Mouse (Mus musculus): Measurements from ENCODE around the gene Pml. TPM values are rescaled to one million over a fixed set of nuclear protein-coding genes. Genes with fewer than 3 reads are reported as not detected.

Gene Pml
- 373 to 441 TPM (median 401 TPM) in 4 replicates for total RNA-seq (2023; ENCODE audit: inconsistent age)

DNA sequence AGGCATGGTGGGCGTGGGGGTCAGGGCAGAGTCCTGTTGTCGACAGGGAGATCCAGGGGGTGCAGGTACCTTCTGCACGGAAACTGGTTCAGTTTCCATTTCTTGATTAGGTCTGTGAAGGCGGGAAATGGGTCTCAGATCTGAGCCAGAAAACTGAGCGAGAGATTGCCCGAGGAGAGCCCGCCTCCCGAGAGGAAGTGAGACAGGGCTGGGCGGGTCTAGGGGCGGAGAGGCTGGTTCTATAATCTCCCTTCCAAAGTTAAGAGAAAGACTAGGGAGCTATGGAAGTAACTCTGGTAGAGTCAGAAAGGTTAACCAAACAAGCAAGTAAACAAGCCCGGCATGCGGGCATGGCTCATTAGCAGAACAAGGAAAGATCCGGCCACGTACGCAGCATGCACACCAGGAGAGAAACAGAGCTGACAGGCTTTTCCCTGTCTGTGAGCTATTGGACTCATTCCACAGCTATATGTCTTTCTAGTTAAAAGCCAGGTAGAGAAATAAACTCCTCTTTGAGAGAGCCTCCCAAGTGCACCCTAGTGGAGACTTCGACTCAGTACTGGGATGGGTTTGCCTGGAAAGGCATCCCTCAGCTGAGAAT, at the start of gene Pml:
TSS of gene Pml (minus strand) at position 195 of the 601 bp plus-strand sequence.

DNA sequence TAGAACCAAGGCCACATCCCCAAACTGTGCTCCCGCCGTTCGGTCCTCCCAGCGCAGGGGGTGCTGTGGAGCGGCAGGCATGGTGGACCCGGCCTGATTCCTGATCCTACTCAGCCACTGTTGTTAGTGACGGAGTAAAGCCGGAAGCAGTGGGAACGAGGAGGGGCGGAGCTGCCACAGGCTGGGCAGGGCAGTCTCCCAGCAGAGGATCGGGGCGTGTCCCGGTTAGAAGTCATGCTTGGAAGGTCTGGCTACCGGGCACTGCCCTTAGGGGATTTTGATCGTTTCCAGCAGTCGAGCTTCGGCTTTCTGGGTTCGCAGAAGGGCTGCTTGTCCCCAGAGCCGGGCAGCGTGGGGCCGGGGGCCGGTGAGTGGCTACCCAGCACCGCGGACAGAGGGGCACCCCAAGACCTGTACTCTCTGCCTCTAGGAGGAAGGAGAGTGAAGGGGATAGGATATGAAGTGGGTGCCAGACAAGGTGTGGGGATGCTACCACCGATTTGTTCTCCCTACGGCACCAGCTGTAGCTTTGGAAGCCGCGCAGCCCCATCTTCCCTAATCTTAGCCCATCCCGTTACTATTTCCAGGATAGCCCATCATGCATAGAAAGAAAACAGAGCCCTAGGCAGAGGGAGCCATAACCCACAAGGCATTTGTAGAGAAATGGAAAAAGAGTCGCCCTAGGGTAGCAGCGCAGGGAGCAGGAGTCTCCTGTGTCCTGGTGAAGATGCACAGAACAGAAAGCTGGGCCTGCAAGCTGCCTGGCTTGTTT, 3.6 kb upstream of the Pml start, which contains the start of gene Stoml1:
TSS of gene Stoml1 (plus strand) at position 132 of the 772 bp plus-strand sequence.

DNA sequence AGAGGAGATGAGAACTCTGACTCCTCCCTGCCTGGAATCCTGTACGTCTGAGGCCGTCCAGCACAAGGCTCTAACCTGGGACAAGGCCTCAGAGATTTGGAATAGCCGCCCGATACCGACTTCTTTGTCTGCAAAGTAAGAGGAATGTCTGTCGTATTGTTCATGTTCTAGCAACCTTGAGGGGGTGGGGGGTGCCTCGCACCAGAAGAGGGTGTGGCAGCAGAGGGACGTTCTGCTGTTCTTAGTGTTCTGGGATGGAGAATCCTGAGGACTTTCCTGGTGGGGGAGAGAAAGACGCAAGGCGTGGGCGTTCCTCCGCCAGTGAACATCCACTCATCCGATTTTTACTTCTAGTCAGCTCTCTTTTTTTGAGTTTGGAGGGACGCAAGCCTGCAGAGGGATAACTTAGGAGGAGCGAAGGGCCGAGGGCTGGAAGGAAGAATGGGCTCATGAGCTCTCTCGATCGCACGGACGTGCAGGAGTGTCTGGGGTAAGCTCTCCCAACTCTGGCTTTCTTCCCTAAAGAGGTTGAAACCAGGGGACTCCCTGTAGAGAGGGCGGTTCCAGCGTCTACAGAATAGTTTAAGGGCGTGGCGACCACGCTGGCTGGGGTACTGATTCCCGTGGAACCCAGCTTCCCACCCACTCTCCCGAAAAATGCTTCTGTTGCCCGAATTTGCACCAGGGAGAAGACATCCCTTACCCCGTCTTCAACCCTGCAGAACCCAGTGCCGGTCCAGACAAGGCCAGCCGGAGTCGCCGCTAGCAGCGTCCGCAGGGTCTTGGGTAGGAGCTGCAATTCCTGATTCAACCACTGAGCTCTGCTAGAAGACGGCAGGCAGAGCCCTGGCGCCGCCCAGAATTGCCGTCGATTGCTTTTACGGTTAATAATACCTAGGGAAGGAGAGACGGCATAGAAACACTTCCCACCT, 45.8 kb downstream of the Pml start, which contains the start of the genes Islr and Islr2:
TSS of gene Islr (minus strand) at position 791 of the 932 bp plus-strand sequence.
TSS of gene Islr2 (minus strand) at position 804 of the 932 bp plus-strand sequence.

Other genes starting within 250 kb of the Pml start
- gene Cyp11a1, start 243.4 kb downstream of the Pml start, total RNA-seq (2023; ENCODE audit: inconsistent age): 0.22 to 0.67 TPM (median 0.44 TPM) in 4 replicates
- gene Stra6, start 186.0 kb downstream of the Pml start, total RNA-seq (2023; ENCODE audit: inconsistent age): not detected in 4 replicates
- 0.33 TPM in 1 of 4 replicates, not detected in the others for gene Ccdc33, start 131.0 kb downstream of the Pml start, total RNA-seq (2023; ENCODE audit: inconsistent age)
- not detected in 4 replicates for gene Islr, start 45.5 kb downstream of the Pml start, total RNA-seq (2023; ENCODE audit: inconsistent age)
- gene Islr2, start 45.5 kb downstream of the Pml start, total RNA-seq (2023; ENCODE audit: inconsistent age): 7.1 to 9.8 TPM (median 8.7 TPM) in 4 replicates
- gene Stoml1, start 3.4 kb upstream of the Pml start, total RNA-seq (2023; ENCODE audit: inconsistent age): 77.3 to 104 TPM (median 85.0 TPM) in 4 replicates
- 0.24 TPM in 1 of 4 replicates, not detected in the others for gene Loxl1, start 63.4 kb upstream of the Pml start, total RNA-seq (2023; ENCODE audit: inconsistent age)
- not detected in 4 replicates for gene Tbc1d21, start 120.7 kb upstream of the Pml start, total RNA-seq (2023; ENCODE audit: inconsistent age)
- gene Insyn1, start 238.8 kb upstream of the Pml start, total RNA-seq (2023; ENCODE audit: inconsistent age): 0.77 TPM in 1 of 4 replicates, not detected in the others

All from B cell, adult (primary cell).